Mouse (Mus musculus) heart, embryonic 11.5 days (tissue): ENCODE results near the gene Calcb. TPM values are rescaled to one million over a fixed set of nuclear protein-coding genes. Genes with fewer than 3 reads are reported as not detected.

Experiments used
- ATAC-seq: fragments of 200-750 bp; cut with Nextera tagmentation; replicated peaks from 2 replicates; pipeline ENCODE4 v1.8.0; 2017; ENCODE audit warnings: moderate library complexity; ENCODE audit not compliant: insufficient number of reproducible peaks, low FRiP score, low TSS enrichment
- H3K27ac ChIP-seq: fragments of 300-500 bp; sonication (generic); 2 replicates; pipeline ENCODE4 v1.5.1; 2014; ENCODE audit warnings: mild to moderate bottlenecking, low read depth, low read length
- H3K27me3 ChIP-seq: fragments of 300-500 bp; sonication (generic); 2 replicates; pipeline ENCODE4 v1.6.1; 2014; ENCODE audit warnings: mild to moderate bottlenecking, low read length, mixed read lengths; ENCODE audit not compliant: control insufficient read depth, insufficient read depth
- H3K36me3 ChIP-seq: fragments of 300-500 bp; sonication (generic); 2 replicates; pipeline ENCODE4 v1.6.1; 2014; ENCODE audit warnings: mild to moderate bottlenecking, low read length, moderate library complexity, mixed read lengths; ENCODE audit not compliant: control insufficient read depth, insufficient read depth
- H3K4me1 ChIP-seq: fragments of 300-500 bp; sonication (generic); 2 replicates; pipeline ENCODE4 v1.6.1; 2014; ENCODE audit warnings: low read length; ENCODE audit not compliant: control insufficient read depth, insufficient read depth
- H3K4me2 ChIP-seq: fragments of 300-500 bp; sonication (generic); 2 replicates; pipeline ENCODE4 v1.6.1; 2014; ENCODE audit warnings: mild to moderate bottlenecking, moderate library complexity
- H3K4me3 ChIP-seq: fragments of 300-500 bp; sonication (generic); 2 replicates; pipeline ENCODE4 v1.5.1; 2014; ENCODE audit warnings: low read depth, low read length
- H3K9ac ChIP-seq: fragments of 300-500 bp; sonication (generic); 2 replicates; pipeline ENCODE4 v1.6.1; 2014; ENCODE audit warnings: mild to moderate bottlenecking, low read depth, low read length, moderate library complexity
- H3K9me3 ChIP-seq: fragments of 300-500 bp; sonication (generic); replicated peaks from 2 replicates; pipeline ENCODE4 v1.6.1; 2016; ENCODE audit warnings: low read length; ENCODE audit not compliant: control insufficient read depth
- WGBS: fragments of 180-500 bp; shearing (Covaris S2); extraction: QIAGEN DNeasy Blood & Tissue Kit; methylation state at CpG from one replicate; pipeline ENCODE4 v1.1.7; 2014; ENCODE audit not compliant: insufficient replicate concordance; 5-methylcytosine and 5-hydroxymethylcytosine counted together
- polyA plus RNA-seq: library from polyadenylated mRNA; unstranded; fragments of >200 nt; fragmentation: Nextera tagmentation; extraction: Ambion mirVana; gene quantifications from 2 replicates; pipeline ENCODE4 v1.2.1, GENCODE M21; 2014

Gene Calcb
- polyA plus RNA-seq, 1 experiment from 2014 or later: 0.17 TPM

- no peak overlapping the region for H3K9ac ChIP-seq
- no peak overlapping the region for H3K27ac ChIP-seq
- no peak overlapping the region for H3K4me3 ChIP-seq
- no peaks in the 10 kb centered on the region for H3K4me1 ChIP-seq
- no peaks in the 10 kb centered on the region for H3K36me3 ChIP-seq
- WGBS: 86% methylated on average over 3 of the region's 3 CpGs
- no peak overlapping the region for H3K4me2 ChIP-seq
- no peak for ATAC-seq
- H3K27me3 ChIP-seq: no peaks in the 10 kb centered on the region
- H3K9me3 ChIP-seq: no peaks in the 10 kb centered on the region
Observed at GRCm38 (mm10) chr7:114765273-114765672, 46.8 kb downstream of the Calcb start.

- H3K4me2 ChIP-seq: no peak overlapping the region
- no peaks in the 10 kb centered on the region for H3K9me3 ChIP-seq
- no peak overlapping the region for H3K27ac ChIP-seq
- no peaks in the 10 kb centered on the region for H3K4me1 ChIP-seq
- no peaks in the 10 kb centered on the region for H3K36me3 ChIP-seq
- no peak overlapping the region for H3K4me3 ChIP-seq
- no peak for ATAC-seq
- H3K27me3 ChIP-seq: no peaks in the 10 kb centered on the region
- H3K9ac ChIP-seq: no peak overlapping the region
- 75% methylated on average over 3 of the region's 3 CpGs for WGBS
Observed at GRCm38 (mm10) chr7:114766523-114766922, 48.1 kb downstream of the Calcb start.

- no peak overlapping the region for H3K9ac ChIP-seq
- no peak for ATAC-seq
- H3K9me3 ChIP-seq: no peaks in the 10 kb centered on the region
- H3K27ac ChIP-seq: no peak overlapping the region
- no peak overlapping the region for H3K4me2 ChIP-seq
- H3K27me3 ChIP-seq: no peaks in the 10 kb centered on the region
- no peak overlapping the region for H3K4me3 ChIP-seq
- no peaks in the 10 kb centered on the region for H3K36me3 ChIP-seq
- no peaks in the 10 kb centered on the region for H3K4me1 ChIP-seq
- 82% methylated on average over 5 of the region's 5 CpGs for WGBS
Observed at GRCm38 (mm10) chr7:114768516-114768915, 50.1 kb downstream of the Calcb start.

GRCm38 (mm10) chr7:114769041-114769440 is 50.6 kb downstream of the Calcb start:
- H3K4me2 ChIP-seq: no peak overlapping the region
- no peaks in the 10 kb centered on the region for H3K4me1 ChIP-seq
- H3K36me3 ChIP-seq: no peaks in the 10 kb centered on the region
- no peak overlapping the region for H3K4me3 ChIP-seq
- WGBS: 78% methylated on average over 4 of the region's 4 CpGs
- no peak for ATAC-seq
- no peak overlapping the region for H3K9ac ChIP-seq
- H3K9me3 ChIP-seq: no peaks in the 10 kb centered on the region
- no peak overlapping the region for H3K27ac ChIP-seq
- no peaks in the 10 kb centered on the region for H3K27me3 ChIP-seq

- H3K4me1 ChIP-seq: no peaks in the 10 kb centered on the region
- no peak overlapping the region for H3K27ac ChIP-seq
- no peak overlapping the region for H3K4me3 ChIP-seq
- WGBS: 78% methylated on average over 3 of the region's 3 CpGs
- no peaks in the 10 kb centered on the region for H3K27me3 ChIP-seq
- no peaks in the 10 kb centered on the region for H3K36me3 ChIP-seq
- no peak overlapping the region for H3K4me2 ChIP-seq
- H3K9me3 ChIP-seq: no peaks in the 10 kb centered on the region
- H3K9ac ChIP-seq: no peak overlapping the region
- no peak for ATAC-seq
Observed at GRCm38 (mm10) chr7:114770586-114770985, 52.1 kb downstream of the Calcb start.

- Histone ChIP-seq H3K4me2 (no peak overlapping the region), H3K36me3 (no peaks in the 10 kb centered on the region), H3K27me3 (no peaks in the 10 kb centered on the region), H3K9ac (no peak overlapping the region), H3K4me1 (no peaks in the 10 kb centered on the region), H3K9me3 (no peaks in the 10 kb centered on the region), H3K4me3 (no peak overlapping the region), H3K27ac (no peak overlapping the region)
- WGBS: 55% methylated on average over 7 of the region's 7 CpGs
- no peak for ATAC-seq
Observed at GRCm38 (mm10) chr7:114771801-114772200, 53.4 kb downstream of the Calcb start.

Other genes starting within 250 kb of the Calcb start
- gene Cyp2r1, start 155.7 kb upstream of the Calcb start, polyA plus RNA-seq: 1.9 and 2.0 TPM in 2 replicates
- gene Calca, start 82.3 kb upstream of the Calcb start, polyA plus RNA-seq: 13.8 and 14.1 TPM in 2 replicates
- 0.93 and 1.1 TPM in 2 replicates for gene Insc, start 25.1 kb downstream of the Calcb start, polyA plus RNA-seq